Mouse (Mus musculus) myocyte (in vitro differentiated cells): ENCODE results near the gene Gm973.

Experiments
- CEBPB ChIP-seq: IDR thresholded peaks from 2 replicates; pipeline ENCODE4 v1.6.1; 2011; ENCODE audit warnings: mild to moderate bottlenecking, moderate library complexity; ENCODE audit not compliant: poor library complexity, insufficient read depth, severe bottlenecking
- E2F4 ChIP-seq: IDR thresholded peaks from one replicate; pipeline ENCODE4 v1.6.1; 2011; ENCODE audit warnings: mild to moderate bottlenecking, control low read depth, moderate library complexity; ENCODE audit not compliant: insufficient read depth
- MAX ChIP-seq: IDR thresholded peaks from one replicate; pipeline ENCODE4 v1.6.1; 2011; ENCODE audit warnings: low read depth, mild to moderate bottlenecking, control low read depth
- MYOG ChIP-seq, 3 experiments: IDR thresholded peaks; one replicate each; pipeline ENCODE4 v1.6.1; 2011; ENCODE audit warnings: control low read depth in 2 of 3, low read depth in 2 of 3, mild to moderate bottlenecking in 2 of 3; ENCODE audit not compliant: insufficient read length in 2 of 3, control insufficient read depth in 1 of 3, insufficient read depth in 1 of 3
- POLR2A ChIP-seq: IDR thresholded peaks from one replicate; pipeline ENCODE4 v1.6.1; 2011; ENCODE audit warnings: low read depth, mild to moderate bottlenecking, control low read depth, moderate library complexity; ENCODE audit not compliant: insufficient read length
- SRF ChIP-seq: IDR thresholded peaks from one replicate; pipeline ENCODE4 v1.6.1; 2011; ENCODE audit warnings: low read depth; ENCODE audit not compliant: control insufficient read depth, insufficient read length
- USF1 ChIP-seq: IDR thresholded peaks from one replicate; pipeline ENCODE4 v1.6.1; 2011; ENCODE audit warnings: low read depth, mild to moderate bottlenecking, control low read depth, moderate library complexity

DNA sequence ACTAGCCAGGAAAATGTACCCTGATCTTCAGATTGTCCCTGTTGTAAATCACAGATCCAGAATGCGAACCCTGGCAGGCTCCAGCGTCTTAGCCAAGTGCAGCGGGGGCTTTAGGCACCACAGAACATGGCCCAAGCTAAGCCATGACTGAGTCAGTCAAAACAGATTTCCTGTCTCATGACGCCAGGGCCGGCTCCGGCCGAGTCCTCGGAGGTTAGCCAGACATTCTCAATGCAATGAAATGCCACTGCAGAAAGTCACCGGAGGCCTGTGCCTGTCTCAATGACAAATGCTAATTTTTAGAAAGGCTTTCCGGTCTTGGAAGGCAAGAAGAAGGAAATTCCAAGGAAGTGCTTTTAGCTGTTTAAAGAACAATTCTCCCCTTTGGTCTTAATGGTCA lies 93.8 kb downstream of the Gm973 start:
- no peak for TF ChIP-seq MAX
- no peak for TF ChIP-seq POLR2A
- no peak for TF ChIP-seq MYOG (IDR thresholded peaks at IDR 0.05; ENCODE audit: control insufficient read depth in 1 of 3, insufficient read depth in 1 of 3, insufficient read length in 2 of 3, low read depth in 2 of 3)
- TF ChIP-seq SRF: no peak
- TF ChIP-seq CEBPB: no peak
- TF ChIP-seq E2F4: no peak
- TF ChIP-seq USF1: no peak
